Mouse (Mus musculus) CH12.LX (cell line): ENCODE data around the gene Stk31. TPM values are rescaled to one million over a fixed set of nuclear protein-coding genes. Genes with fewer than 3 reads are reported as not detected.

Experiments
- DNase-seq: peaks from one replicate; pipeline ENCODE4 v3.0.0-alpha.2; 2013; ENCODE audit errors: extremely low read depth
- H3K27ac ChIP-seq: 2 replicates; pipeline ENCODE4 v1.5.1; 2012; ENCODE audit warnings: low read depth, mild to moderate bottlenecking, control low read depth, moderate library complexity; ENCODE audit not compliant: insufficient read depth
- H3K27me3 ChIP-seq: replicated peaks from 2 replicates; pipeline ENCODE3; 2012; ENCODE audit warnings: inconsistent platforms
- H3K36me3 ChIP-seq, 2 experiments: replicated peaks in 1 of 2; 2 replicates each; pipeline versions ENCODE3 to v1.6.1; 2012; ENCODE audit warnings: inconsistent platforms in 1 of 2, low read length in 1 of 2, mild to moderate bottlenecking in 1 of 2, mixed read lengths in 1 of 2, moderate library complexity in 1 of 2; ENCODE audit not compliant: control insufficient read depth in 1 of 2, insufficient read depth in 1 of 2
- H3K4me1 ChIP-seq, 2 experiments: 2 replicates each; pipeline ENCODE4 v1.6.1; 2012; ENCODE audit warnings: inconsistent platforms in 1 of 2, moderate library complexity in 1 of 2; ENCODE audit not compliant: insufficient read depth in 2 of 2, control insufficient read depth in 1 of 2
- H3K4me2 ChIP-seq: 2 replicates; pipeline ENCODE4 v1.6.1; 2012; ENCODE audit warnings: low read depth, mild to moderate bottlenecking, control low read depth; ENCODE audit not compliant: poor library complexity, insufficient read depth, severe bottlenecking
- H3K4me3 ChIP-seq, 3 experiments: fragments of 150-350 bp in 1 of 3; sonication (generic) in 1 of 3; replicated peaks in 1 of 3; 2 replicates each; pipeline versions ENCODE3 to v1.5.1; 2011 to 2012; ENCODE audit warnings: low read depth in 2 of 3, low read length in 2 of 3, mild to moderate bottlenecking in 2 of 3, moderate library complexity in 2 of 3, control low read depth in 1 of 3, improper control_type of control experiment in 1 of 3, inconsistent platforms in 1 of 3, mixed read lengths in 1 of 3; ENCODE audit not compliant: poor library complexity in 1 of 3
- H3K79me2 ChIP-seq: replicated peaks from 2 replicates; pipeline ENCODE4 v1.6.1; 2012; ENCODE audit warnings: mild to moderate bottlenecking, moderate library complexity; ENCODE audit not compliant: control insufficient read depth, poor library complexity, insufficient read depth, severe bottlenecking; ENCODE audit errors: extremely low read depth
- H3K9ac ChIP-seq: 2 replicates; pipeline ENCODE4 v1.6.1; 2012; ENCODE audit warnings: low read depth, mild to moderate bottlenecking, control low read depth, moderate library complexity; ENCODE audit not compliant: insufficient read depth
- H3K9me3 ChIP-seq: replicated peaks from 2 replicates; pipeline ENCODE3; 2012; ENCODE audit warnings: low read length, inconsistent platforms, mixed read lengths
- CHD1 ChIP-seq: IDR thresholded peaks from 2 replicates; pipeline ENCODE4 v1.6.1; 2012; ENCODE audit warnings: low read depth, low read length, improper control_type of control experiment, inconsistent platforms
- CHD2 ChIP-seq: IDR thresholded peaks from 2 replicates; pipeline ENCODE4 v1.6.1; 2011; ENCODE audit warnings: low read length, improper control_type of control experiment
- CTCF ChIP-seq, 2 experiments: IDR thresholded peaks in 1 of 2; conservative IDR thresholded peaks in 1 of 2; 2 replicates each; pipeline ENCODE4 v1.5.1; 2011 to 2012; ENCODE audit warnings: low read depth in 2 of 2, low read length in 2 of 2, improper control_type of control experiment in 1 of 2, inconsistent platforms in 1 of 2, mild to moderate bottlenecking in 1 of 2, moderate library complexity in 1 of 2
- ELF1 ChIP-seq: IDR thresholded peaks from 2 replicates; pipeline ENCODE4 v1.6.1; 2014; ENCODE audit warnings: low read depth, mild to moderate bottlenecking, inconsistent platforms, low read length, improper control_type of control experiment
- GABPA ChIP-seq: IDR thresholded peaks from 2 replicates; pipeline ENCODE4 v1.6.1; 2012; ENCODE audit warnings: low read depth, low read length, improper control_type of control experiment, inconsistent platforms; ENCODE audit not compliant: insufficient replicate concordance
- HCFC1 ChIP-seq: IDR thresholded peaks from 2 replicates; pipeline ENCODE4 v1.6.1; 2012; ENCODE audit warnings: low read depth, mild to moderate bottlenecking, inconsistent platforms, low read length, improper control_type of control experiment
- IRF4 ChIP-seq: IDR thresholded peaks from 2 replicates; pipeline ENCODE4 v1.6.1; 2014; ENCODE audit warnings: low read depth, mild to moderate bottlenecking, inconsistent platforms, low read length, improper control_type of control experiment
- JUND ChIP-seq: conservative IDR thresholded peaks from 2 replicates; pipeline ENCODE4 v1.6.1; 2011; ENCODE audit warnings: low read depth, low read length, improper control_type of control experiment
- KAT2A ChIP-seq: IDR thresholded peaks from 2 replicates; pipeline ENCODE4 v1.6.1; 2012; ENCODE audit warnings: low read length, improper control_type of control experiment, inconsistent platforms; ENCODE audit not compliant: insufficient replicate concordance
- MAFK ChIP-seq: IDR thresholded peaks from 2 replicates; pipeline ENCODE4 v1.6.1; 2011; ENCODE audit warnings: low read length, improper control_type of control experiment; ENCODE audit not compliant: insufficient replicate concordance
- MAX ChIP-seq: IDR thresholded peaks from 2 replicates; pipeline ENCODE4 v1.6.1; 2011; ENCODE audit warnings: low read length, improper control_type of control experiment
- MXI1 ChIP-seq: IDR thresholded peaks from 2 replicates; pipeline ENCODE4 v1.6.1; 2011; ENCODE audit warnings: mild to moderate bottlenecking, low read depth, low read length, improper control_type of control experiment
- NRF1 ChIP-seq: IDR thresholded peaks from 2 replicates; pipeline ENCODE4 v1.6.1; 2014; ENCODE audit warnings: low read depth, mild to moderate bottlenecking, inconsistent platforms, low read length, improper control_type of control experiment, moderate library complexity
- PAX5 ChIP-seq: IDR thresholded peaks from 2 replicates; pipeline ENCODE4 v1.6.1; 2012; ENCODE audit warnings: low read length, inconsistent platforms, mixed read lengths
- RAD21 ChIP-seq: IDR thresholded peaks from 2 replicates; pipeline ENCODE4 v1.6.1; 2011; ENCODE audit warnings: low read depth, mild to moderate bottlenecking, low read length, improper control_type of control experiment, moderate library complexity
- RCOR1 ChIP-seq: conservative IDR thresholded peaks from 2 replicates; pipeline ENCODE4 v1.6.1; 2012; ENCODE audit warnings: low read depth, mild to moderate bottlenecking, inconsistent platforms, low read length, improper control_type of control experiment
- SIN3A ChIP-seq: IDR thresholded peaks from 2 replicates; pipeline ENCODE4 v1.6.1; 2012; ENCODE audit warnings: low read length, improper control_type of control experiment, inconsistent platforms
- SMC3 ChIP-seq: IDR thresholded peaks from 2 replicates; pipeline ENCODE4 v1.6.1; 2011; ENCODE audit warnings: low read depth, low read length, improper control_type of control experiment
- TBP ChIP-seq: conservative IDR thresholded peaks from 2 replicates; pipeline ENCODE4 v1.6.1; 2011; ENCODE audit warnings: low read depth, low read length, improper control_type of control experiment
- TCF12 ChIP-seq: IDR thresholded peaks from 2 replicates; pipeline ENCODE4 v1.6.1; 2014; ENCODE audit warnings: low read depth, mild to moderate bottlenecking, inconsistent platforms, low read length, improper control_type of control experiment
- ZC3H11A ChIP-seq: IDR thresholded peaks from 2 replicates; pipeline ENCODE4 v1.6.1; 2012; ENCODE audit warnings: low read depth, mild to moderate bottlenecking, inconsistent platforms, low read length, improper control_type of control experiment
- ZKSCAN1 ChIP-seq: IDR thresholded peaks from 2 replicates; pipeline ENCODE4 v1.6.1; 2012; ENCODE audit warnings: low read depth, inconsistent platforms, low read length, improper control_type of control experiment, borderline replicate concordance
- ZNF384 ChIP-seq: IDR thresholded peaks from 2 replicates; pipeline ENCODE4 v1.6.1; 2012; ENCODE audit warnings: low read depth, low read length, improper control_type of control experiment, inconsistent platforms
- dilution Hi-C: fragments of 300-500 bp; cut with MboI; formaldehyde crosslinking; loops from 2 replicates; pipeline ENCODE4 v1.14.3; 2020; ENCODE audit warnings: low sequenced_read_pairs; ENCODE audit not compliant: extremely low pct_unique_long_range_greater_than_20kb, extremely low pct_ligation_motif_present
- in situ Hi-C: fragments of 300-500 bp; cut with MboI; formaldehyde crosslinking; loops from 3 replicates; pipeline ENCODE4 v1.14.3; 2019; ENCODE audit warnings: low sequenced_read_pairs, low pct_ligation_motif_present, low pct_unique_long_range_greater_than_20kb, mixed read lengths
- polyA plus RNA-seq: library from polyadenylated mRNA; unstranded; fragments of >175 nt; gene quantifications from 2 replicates; pipeline ENCODE4 v1.2.1, GENCODE M21; 2012; ENCODE audit warnings: low read depth; ENCODE audit not compliant: insufficient read length
- total RNA-seq, 2 experiments: library from RNA; depleted of rRNA; stranded (reverse); fragments of 300-350 nt in 1 of 2; fragments of >200 nt in 1 of 2; gene quantifications; 2 replicates each; pipeline ENCODE4 v1.2.3; 2012 to 2014

The Stk31 gene
- total and polyA plus RNA-seq, 3 experiments, result not detected

DNA sequence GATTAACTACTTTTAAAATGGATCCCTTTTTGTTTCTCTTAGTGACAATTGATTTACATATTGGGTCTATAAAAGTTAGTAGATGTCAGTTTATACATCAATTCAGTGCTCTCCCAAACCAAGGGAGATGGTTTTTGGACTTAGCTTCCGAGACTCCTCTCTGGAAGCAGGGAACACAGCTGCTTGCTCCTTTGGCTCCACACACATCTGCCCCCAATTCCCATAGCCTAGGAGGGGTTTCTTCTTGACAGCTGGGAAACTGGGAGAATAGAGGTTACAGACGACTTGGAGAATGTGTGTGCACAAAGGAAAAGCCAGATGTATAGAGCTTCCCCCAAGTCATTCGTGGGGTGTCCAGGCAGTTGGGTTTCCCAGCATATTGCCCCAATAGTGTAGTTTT is 27.2 kb upstream of the Stk31 start:
- dilution Hi-C loops, result no loop called here
- no peak overlapping the region for H3K9ac ChIP-seq
- in situ Hi-C loops, result no loop called here

GRCm38 (mm10) chr6:49372705-49373104 is 22.7 kb upstream of the Stk31 start:
- Histone ChIP-seq H3K27ac (no peak overlapping the region), H3K4me3 (no peak overlapping the region), H3K79me2 (no peaks in the 10 kb centered on the region), H3K9me3 (no peaks in the 10 kb centered on the region), H3K27me3 (no peaks in the 10 kb centered on the region), H3K4me2 (no peak overlapping the region), H3K36me3 (no peaks in the 10 kb centered on the region), H3K9ac (no peak overlapping the region), H3K4me1 (no peaks in the 10 kb centered on the region)
- DNase-seq, result no peak
- TF ChIP-seq KAT2A, result no peak
- dilution Hi-C loops (no loop called here), in situ Hi-C loops (no loop called here)

More for the DNA sequence above, 27.2 kb upstream of the Stk31 start:
- TF ChIP-seq ELF1 (no peak), ZC3H11A (no peak), GABPA (no peak), CHD2 (no peak), PAX5 (no peak), HCFC1 (no peak), TBP (no peak), KAT2A (no peak), SIN3A (no peak), CTCF (conservative IDR thresholded peaks at IDR 0.05 in 1 of 2, IDR thresholded peaks at IDR 0.05 in 1 of 2; ENCODE audit: low read depth in 2 of 2, low read length in 2 of 2) (no peak), TCF12 (no peak), ZNF384 (no peak), ZKSCAN1 (no peak), MXI1 (no peak), SMC3 (no peak), RCOR1 (no peak)
- TF ChIP-seq, all 38 proteins: peak for 0
- no peaks in the 10 kb centered on the region for H3K79me2 ChIP-seq
- H3K4me2 ChIP-seq, result no peak overlapping the region
- no peaks in the 10 kb centered on the region for H3K4me1 ChIP-seq
- no peak overlapping the region for H3K27ac ChIP-seq
- no peaks in the 10 kb centered on the region for H3K36me3 ChIP-seq
- DNase-seq, result no peak
- H3K4me3 ChIP-seq, result no peak overlapping the region
- H3K9me3 ChIP-seq, result no peaks in the 10 kb centered on the region
- H3K27me3 ChIP-seq, result no peaks in the 10 kb centered on the region

GRCm38 (mm10) chr6:49373943-49374342 is 21.5 kb upstream of the Stk31 start:
- Histone ChIP-seq H3K4me3 (no peak overlapping the region), H3K9ac (no peak overlapping the region), H3K79me2 (no peaks in the 10 kb centered on the region), H3K4me2 (no peak overlapping the region), H3K4me1 (no peaks in the 10 kb centered on the region), H3K36me3 (no peaks in the 10 kb centered on the region), H3K27ac (no peak overlapping the region), H3K27me3 (no peaks in the 10 kb centered on the region), H3K9me3 (no peaks in the 10 kb centered on the region)
- in situ Hi-C loops (no loop called here), dilution Hi-C loops (no loop called here)
- TF ChIP-seq HCFC1 (no peak), SMC3 (no peak), TBP (no peak), ELF1 (no peak), SIN3A (no peak), KAT2A (no peak), NRF1 (no peak), CTCF (conservative IDR thresholded peaks at IDR 0.05 in 1 of 2, IDR thresholded peaks at IDR 0.05 in 1 of 2; ENCODE audit: low read depth in 2 of 2, low read length in 2 of 2) (no peak), JUND (no peak), IRF4 (no peak), MAFK (no peak), MAX (no peak), CHD1 (no peak), RAD21 (no peak)
- no peak for DNase-seq
